Mouse (Mus musculus) thymus, postnatal 25 days (tissue): ENCODE results near the gene Nudt3.
"Not testable (repeated sequence)": the region's sequence is repeated elsewhere in the genome, so short reads cannot be mapped to it uniquely, and the experiment has no call there.

Experiments
- DNase-seq: peaks from one replicate; pipeline ENCODE4 v3.0.0; 2022

The Nudt3 gene

GRCm38 (mm10) chr17:27623360-27624326, at the start of gene Nudt3:
Nudt3 (minus strand) TSS chr17:27623495.
- peak; percentile 92 for DNase-seq

DNA sequence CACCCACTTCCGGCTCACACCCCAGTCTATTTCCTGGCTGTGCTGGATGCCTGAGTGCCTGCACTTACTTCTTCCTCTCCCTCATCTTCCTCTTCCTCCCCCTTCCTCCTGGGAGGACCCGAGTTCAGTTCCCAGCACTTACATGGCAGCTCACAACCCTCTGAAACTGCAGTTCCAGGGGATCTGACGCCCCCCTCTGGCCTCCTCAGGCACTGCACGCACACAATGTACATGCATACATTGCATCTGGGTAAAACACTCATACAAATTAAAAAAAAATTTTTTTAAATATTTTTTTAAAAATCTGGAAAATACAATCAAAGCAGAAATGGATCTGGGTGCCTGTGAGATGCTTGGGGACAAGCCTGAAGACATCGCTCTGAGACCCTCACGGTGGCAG, 48.4 kb upstream of the Nudt3 start:
- no peak for DNase-seq

GRCm38 (mm10) chr17:27658767-27659166, 35.5 kb upstream of the Nudt3 start:
- no peak for DNase-seq

DNA sequence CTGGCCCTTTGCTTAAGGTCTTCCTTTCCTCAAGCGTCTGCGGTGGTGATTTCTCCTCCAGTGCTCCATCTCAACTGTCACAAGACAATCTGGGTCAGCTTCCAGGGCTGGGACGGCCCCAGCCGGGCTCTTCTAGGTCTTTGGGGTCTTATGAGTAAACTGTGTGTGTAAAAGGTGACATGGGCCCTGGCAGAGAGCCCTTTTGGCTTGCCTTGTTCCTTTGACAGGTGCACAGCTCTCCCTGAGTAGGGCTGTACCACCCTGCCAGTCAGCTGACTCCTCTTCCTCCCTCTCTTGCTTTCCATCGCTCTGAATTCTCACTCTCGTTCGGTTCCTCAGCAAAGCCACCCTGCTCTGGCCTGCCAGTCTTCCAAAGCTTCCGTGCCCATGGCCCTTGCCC, 33.8 kb upstream of the Nudt3 start:
- DNase-seq = no peak

- no peak for DNase-seq
Measured at GRCm38 (mm10) chr17:27656414-27656813, 33.1 kb upstream of the Nudt3 start.

- DNase-seq = peak; percentile 72
Measured at GRCm38 (mm10) chr17:27656011-27656399, 32.7 kb upstream of the Nudt3 start.

DNA sequence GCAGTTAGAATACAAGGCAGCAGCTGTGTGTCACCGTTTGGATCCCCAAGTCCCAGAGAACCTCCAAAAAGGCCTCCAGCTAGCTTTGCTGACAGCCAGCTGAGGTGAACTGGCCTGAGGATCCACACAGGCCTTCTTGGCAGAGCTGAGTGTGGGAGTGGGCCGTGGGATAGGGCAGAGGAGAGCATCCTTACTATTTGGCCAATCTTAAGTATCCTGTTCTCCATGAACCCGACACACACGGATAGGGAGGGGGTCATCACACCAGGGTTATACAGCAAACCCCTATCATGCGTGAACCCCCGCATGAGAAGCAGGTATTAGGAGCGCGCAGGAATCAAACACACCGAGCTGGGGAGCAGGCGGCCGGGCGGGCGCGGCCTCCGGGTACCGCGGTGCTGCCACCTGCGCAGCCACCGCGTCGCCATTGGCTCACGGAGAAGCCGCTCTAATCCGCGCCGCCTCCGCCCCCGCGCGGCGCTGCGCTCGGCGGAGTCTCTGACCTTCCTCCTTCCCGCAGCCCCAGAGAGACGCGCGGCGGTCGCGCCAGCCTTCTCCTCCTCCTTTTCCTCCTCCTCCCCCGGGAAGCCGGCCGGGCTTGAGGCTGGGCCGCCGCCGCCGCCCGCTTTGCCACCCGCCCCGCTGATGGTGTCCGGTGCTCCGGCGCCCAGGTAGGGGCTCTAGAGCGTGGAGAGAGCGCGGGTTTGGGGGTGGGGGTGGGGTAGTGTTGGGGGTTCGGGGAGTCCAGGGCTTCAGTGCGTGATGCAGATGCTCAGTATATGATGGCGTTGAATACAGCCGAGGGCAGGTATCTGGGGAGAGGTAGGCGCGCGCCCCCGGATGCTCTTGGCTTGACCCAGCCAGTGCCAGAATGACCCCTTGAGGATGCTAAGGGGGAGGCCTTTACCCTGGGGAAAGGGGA, 32.1 kb upstream of the Nudt3 start, which contains the start of gene Pacsin1:
Gene Pacsin1, plus strand, starts transcription at position 421 of the 922 bp plus-strand sequence.
- DNase-seq = peak; percentile 77

- no peak for DNase-seq
Measured at GRCm38 (mm10) chr17:27653253-27653959, 30.1 kb upstream of the Nudt3 start.

GRCm38 (mm10) chr17:27652046-27652790, 28.9 kb upstream of the Nudt3 start:
- peak; percentile 55 for DNase-seq

DNA sequence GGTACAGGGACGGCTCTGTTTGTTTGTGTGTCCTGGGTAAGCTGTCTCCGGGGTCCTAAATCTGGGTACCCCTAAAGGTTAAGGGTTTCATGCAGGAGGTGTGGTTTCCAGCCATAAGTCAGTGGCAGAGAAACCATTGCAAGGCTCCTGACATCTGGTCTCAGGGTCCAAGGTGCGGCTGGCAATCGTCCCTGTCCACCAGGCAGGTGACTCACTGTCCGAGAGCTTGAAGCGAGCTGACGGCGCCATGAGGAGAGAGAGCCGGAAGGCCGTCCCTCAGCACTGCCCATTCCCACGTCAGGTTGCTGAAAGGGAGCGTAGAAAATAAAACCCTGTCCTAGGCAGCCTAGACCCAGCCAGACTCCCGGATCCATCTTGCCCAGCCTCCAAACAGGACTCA, 27.3 kb upstream of the Nudt3 start:
- no peak for DNase-seq

- peak; percentile 75 for DNase-seq
Measured at GRCm38 (mm10) chr17:27650160-27650559, 26.9 kb upstream of the Nudt3 start.

- DNase-seq = no peak
Measured at GRCm38 (mm10) chr17:27645807-27646206, 22.5 kb upstream of the Nudt3 start.

DNA sequence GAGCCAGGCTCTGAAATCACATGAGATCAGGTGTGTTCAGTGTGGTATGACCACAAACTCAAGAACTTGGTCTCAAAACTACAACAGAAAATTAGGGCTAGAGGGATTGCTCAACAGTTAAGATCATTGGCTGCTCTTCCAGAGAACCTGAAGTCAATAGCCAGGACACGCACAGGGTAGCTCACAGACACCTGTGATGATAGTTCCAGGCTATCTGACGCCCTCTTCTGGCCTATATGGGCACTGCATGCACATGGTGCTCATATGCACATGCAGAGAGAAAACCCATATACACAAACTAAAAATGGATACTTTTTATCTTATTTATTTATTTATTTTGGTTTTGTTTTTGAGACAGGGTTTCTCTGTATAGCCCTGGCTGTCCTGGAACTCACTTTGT, 21.3 kb upstream of the Nudt3 start:
- DNase-seq = no peak

DNA sequence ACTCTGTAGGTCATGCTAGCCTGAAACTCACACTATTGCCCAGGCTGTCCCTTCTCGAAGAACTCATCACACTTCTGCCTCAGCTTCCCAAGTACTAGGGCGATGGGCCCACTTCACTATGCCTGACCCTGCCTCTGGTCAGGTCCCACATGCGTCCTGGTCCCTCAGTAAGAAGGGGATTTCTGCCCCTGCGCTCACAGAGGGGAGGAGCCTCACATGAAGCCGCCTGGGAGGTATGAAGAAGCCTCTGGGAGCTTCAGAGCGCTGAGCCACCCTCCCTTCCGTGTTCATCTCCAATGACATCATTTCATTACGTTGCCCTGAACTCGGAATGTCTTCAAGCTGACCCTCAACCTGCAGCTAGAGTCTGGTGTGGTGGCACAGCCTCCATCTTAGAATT, 20.5 kb upstream of the Nudt3 start:
- no peak for DNase-seq

- DNase-seq = no peak
Measured at GRCm38 (mm10) chr17:27643101-27643500, 19.8 kb upstream of the Nudt3 start.

- DNase-seq = no peak
Measured at GRCm38 (mm10) chr17:27642491-27643062, 19.3 kb upstream of the Nudt3 start.

GRCm38 (mm10) chr17:27639851-27640250, 16.6 kb upstream of the Nudt3 start:
- not testable (repeated sequence) for DNase-seq

DNA sequence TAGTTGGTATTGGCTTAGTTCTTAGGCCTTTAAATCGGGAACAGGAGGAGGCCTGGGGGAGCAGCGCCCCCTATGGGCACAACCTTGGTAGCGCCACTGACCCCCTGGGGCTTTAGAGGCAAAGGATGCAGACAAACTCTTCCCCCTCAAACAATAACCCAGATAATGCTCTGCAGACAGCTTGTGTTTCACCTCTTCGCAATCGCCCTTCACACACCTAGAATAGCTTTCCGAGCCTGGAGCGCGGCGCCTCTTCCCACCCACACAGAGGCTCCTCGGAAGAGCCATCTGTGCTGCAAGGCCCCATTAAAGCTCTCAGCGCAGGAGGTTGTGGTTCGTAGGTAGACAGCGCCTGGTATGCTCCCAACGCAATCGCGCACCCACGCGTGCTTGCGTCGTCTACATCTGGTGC, 15.6 kb upstream of the Nudt3 start:
- DNase-seq = peak; percentile 36

GRCm38 (mm10) chr17:27637333-27637732, 14.0 kb upstream of the Nudt3 start:
- DNase-seq = no peak

GRCm38 (mm10) chr17:27636132-27637020, 13.1 kb upstream of the Nudt3 start, which contains the start of gene Rps10:
Rps10 (minus strand) TSS chr17:27636669.
- no peak for DNase-seq

DNA sequence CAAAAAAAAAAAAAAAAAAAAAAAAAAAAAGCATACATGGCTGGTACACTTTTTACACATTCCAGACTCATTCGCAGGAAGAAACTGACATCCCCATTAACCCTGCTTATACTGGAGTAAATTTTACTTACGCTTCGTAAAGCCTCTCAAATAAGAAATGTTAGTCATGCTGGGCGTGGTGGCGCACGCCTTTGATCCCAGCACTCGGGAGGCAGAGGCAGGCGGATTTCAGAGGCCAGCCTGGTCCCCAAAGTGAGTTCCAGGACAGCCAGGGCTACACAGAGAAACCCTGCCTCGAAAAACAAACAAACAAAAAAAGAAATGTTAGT, 12.2 kb upstream of the Nudt3 start:
- DNase-seq = not testable (repeated sequence)
